ENCODE assay signal across 19 mouse cellular contexts in genomic region chr4:138716697-138717096, GRCm38 (mm10). TPM values are rescaled to one million over a fixed set of nuclear protein-coding genes. Genes with fewer than 3 reads are reported as not detected.
A peak's percentile ranks its signal among the peaks of the same experiment; 100 is the strongest.
DNase-seq lines count a peak whose midpoint lies in the region; TF ChIP-seq lines count a peak whose summit lies in the region.
"Had no signal": no experiment of that assay in that cellular context is flagged by ENCODE, and none has a peak within 500 bp of the region (broad histone marks: within the 10 kb centered on the region; RNA-seq: fewer than 3 reads in every experiment).

No protein-coding gene starts in this region.

- H3K4me3 ChIP-seq in layer of hippocampus, adult 2 months, result no peak overlapping the region
- H3K4me3 ChIP-seq: forebrain, embryonic 10.5 days; forebrain, embryonic 13.5 days; hindbrain, embryonic 12.5 days; hindbrain, embryonic 15.5 days had no signal

- no peak for TF ChIP-seq CTCF in layer of hippocampus, adult 2 months (conservative IDR thresholded peaks at IDR 0.05)

- peak; percentile 27 to 41 for DNase-seq in cerebellum, adult 18-20 months
- DNase-seq in cerebellum, postnatal 4 days (ENCODE audit: low spot score in 2 of 2), result no peak
- peak; percentile 65 to 67 for DNase-seq in cerebellum, postnatal 10 days
- DNase-seq in cerebellum, adult 8-10 months, result no peak
- DNase-seq in layer of hippocampus, adult 2 months (ENCODE audit: low spot score in 2 of 2), result no peak
- no peak for DNase-seq in layer of hippocampus, postnatal 10 days (ENCODE audit: low spot score in 2 of 2)
- DNase-seq: adrenal gland, adult 8-10 months; adrenal gland, postnatal 25 days; gastrocnemius, postnatal 14 days; heart, adult 11 months; kidney, adult 2 months had no signal

- peak overlapping the region; percentile 51; the same call in 1 of the 2 replicates for H3K27ac ChIP-seq in layer of hippocampus, adult 2 months
- H3K27ac ChIP-seq: forebrain, embryonic 10.5 days; forebrain, embryonic 13.5 days; hindbrain, embryonic 12.5 days; hindbrain, embryonic 15.5 days had no signal

RNA-seq across cellular contexts. Expression of gene Pla2g2c, which starts 7.9 kb away (rescaled TPM):
- total RNA-seq in layer of hippocampus, adult 2 months (2021), result not detected
- total RNA-seq in layer of hippocampus, postnatal 10 days (2021), result not detected
- total RNA-seq: gastrocnemius, adult 18-20 months; gastrocnemius, postnatal 14 days; hematopoietic stem cell, adult 5-6 weeks had no signal

RNA-seq across cellular contexts. Expression of gene Ubxn10, which starts 20.3 kb away (rescaled TPM):
- total RNA-seq in layer of hippocampus, adult 2 months (2021), result 1 to 10 TPM; 1.9 to 2.1 TPM
- 1 to 10 TPM; 1.7 to 2.1 TPM for total RNA-seq in layer of hippocampus, postnatal 10 days (2021)
- total RNA-seq: hematopoietic stem cell, adult 5-6 weeks had no signal

RNA-seq across cellular contexts. Expression of gene Pla2g2f, which starts 40.7 kb away (rescaled TPM):
- 1 to 10 TPM; 1.6 to 2.3 TPM for total RNA-seq in layer of hippocampus, adult 2 months (2021)
- not detected for total RNA-seq in layer of hippocampus, postnatal 10 days (2021)
- total RNA-seq: gastrocnemius, postnatal 14 days; gastrocnemius, postnatal 4 days; hematopoietic stem cell, adult 5-6 weeks had no signal

RNA-seq across cellular contexts. Expression of gene Pla2g2d, which starts 58.8 kb away (rescaled TPM):
- total RNA-seq in layer of hippocampus, adult 2 months (2021), result under 1 TPM; 0.23 to 0.64 TPM
- not detected for total RNA-seq in layer of hippocampus, postnatal 10 days (2021)
- total RNA-seq: ES-E14; gastrocnemius, postnatal 14 days; gastrocnemius, postnatal 4 days; hematopoietic stem cell, adult 5-6 weeks had no signal

Comparison
In these comparisons a context has a peak if more than half of its experiments do, and no peak if none do; other contexts are left out.
1. DNase-seq: peak in cerebellum, adult 18-20 months (2 of 2) and cerebellum, postnatal 10 days (2 of 2); none in cerebellum, postnatal 4 days (0 of 2), cerebellum, adult 8-10 months (single experiment), layer of hippocampus, adult 2 months (0 of 2) and layer of hippocampus, postnatal 10 days (0 of 2).